Mouse (Mus musculus): ENCODE data around the gene Garem2.

Gene Garem2

GRCm38 (mm10) chr5:30112533-30113068 lies 7.6 kb downstream of the Garem2 start:
- DNase-seq: no peak

GRCm38 (mm10) chr5:30113881-30114760 lies 9.2 kb downstream of the Garem2 start:
- peak; percentile 90 for DNase-seq

GRCm38 (mm10) chr5:30114761-30115140 lies 9.8 kb downstream of the Garem2 start:
- DNase-seq: no peak

- no peak for DNase-seq
These were observed 10.8 kb downstream of the Garem2 start for GRCm38 (mm10) chr5:30115718-30116117.

GRCm38 (mm10) chr5:30118018-30118417 lies 13.1 kb downstream of the Garem2 start:
- no peak for DNase-seq

GRCm38 (mm10) chr5:30119163-30119562 lies 14.2 kb downstream of the Garem2 start:
- no peak for DNase-seq

GRCm38 (mm10) chr5:30120106-30120505 lies 15.1 kb downstream of the Garem2 start:
- DNase-seq: no peak

- DNase-seq: no peak
These were observed 17.5 kb downstream of the Garem2 start for GRCm38 (mm10) chr5:30122481-30122880.

- DNase-seq: no peak
These were observed 20.6 kb downstream of the Garem2 start for GRCm38 (mm10) chr5:30125587-30125986.

- DNase-seq: no peak
These were observed 21.8 kb downstream of the Garem2 start for GRCm38 (mm10) chr5:30126756-30127155.

- DNase-seq: no peak
These were observed 23.1 kb downstream of the Garem2 start for GRCm38 (mm10) chr5:30127921-30128597.

- no peak for DNase-seq
These were observed 23.7 kb downstream of the Garem2 start for GRCm38 (mm10) chr5:30128680-30129079.

GRCm38 (mm10) chr5:30131246-30131645 lies 26.3 kb downstream of the Garem2 start:
- no peak for DNase-seq

- DNase-seq: no peak
These were observed 27.2 kb downstream of the Garem2 start for GRCm38 (mm10) chr5:30132173-30132572.

- DNase-seq: no peak
These were observed 30.8 kb downstream of the Garem2 start for GRCm38 (mm10) chr5:30135711-30136231.

- no peak for DNase-seq
These were observed 32.3 kb downstream of the Garem2 start for GRCm38 (mm10) chr5:30137271-30137670.

GRCm38 (mm10) chr5:30138193-30138592 lies 33.2 kb downstream of the Garem2 start:
- no peak for DNase-seq

- no peak for DNase-seq
These were observed 41.6 kb downstream of the Garem2 start for GRCm38 (mm10) chr5:30146526-30146925.

GRCm38 (mm10) chr5:30148133-30148920 lies 43.4 kb downstream of the Garem2 start:
- DNase-seq: no peak

GRCm38 (mm10) chr5:30152007-30152406 lies 47.0 kb downstream of the Garem2 start:
- peak; percentile 47 for DNase-seq

- no peak for DNase-seq
These were observed 47.5 kb downstream of the Garem2 start for GRCm38 (mm10) chr5:30152413-30152812.

GRCm38 (mm10) chr5:30153222-30153621 lies 48.3 kb downstream of the Garem2 start:
- no peak for DNase-seq

- peak; percentile 18 for DNase-seq
These were observed 49.1 kb downstream of the Garem2 start for GRCm38 (mm10) chr5:30154013-30154412.
